Mouse (Mus musculus) bone marrow macrophage, adult 2 months (primary cell): ENCODE measurements around the gene Ssh1. TPM values are rescaled to one million over a fixed set of nuclear protein-coding genes. Genes with fewer than 3 reads are reported as not detected.

Source experiments
- H3K27ac ChIP-seq: 2 replicates; pipeline ENCODE4 v1.5.1; 2012; ENCODE audit warnings: low read depth, low read length; ENCODE audit not compliant: insufficient read depth
- H3K4me1 ChIP-seq: 2 replicates; pipeline ENCODE4 v1.6.1; 2012; ENCODE audit warnings: low read length; ENCODE audit not compliant: control insufficient read depth, insufficient read depth
- H3K4me3 ChIP-seq: 2 replicates; pipeline ENCODE4 v1.5.1; 2012; ENCODE audit warnings: mild to moderate bottlenecking, low read length, moderate library complexity; ENCODE audit not compliant: insufficient read depth
- CTCF ChIP-seq: IDR thresholded peaks from 2 replicates; pipeline ENCODE4 v1.5.1; 2012; ENCODE audit warnings: low read depth, mild to moderate bottlenecking, low read length, moderate library complexity
- POLR2A ChIP-seq: IDR thresholded peaks from 2 replicates; pipeline ENCODE4 v1.6.1; 2012; ENCODE audit warnings: mild to moderate bottlenecking, low read depth, low read length, borderline replicate concordance
- polyA plus RNA-seq: library from polyadenylated mRNA; stranded (reverse); fragments of >200 nt; gene quantifications from 2 replicates; pipeline ENCODE4 v1.2.4, GENCODE M21; 2012; ENCODE audit not compliant: missing spikeins, insufficient read depth, insufficient read length

The Ssh1 gene
- polyA plus RNA-seq, 1 experiment: 18.5 TPM

GRCm38 (mm10) chr5:114027217-114027944 lies 33.7 kb upstream of the Ssh1 start:
- Histone ChIP-seq H3K4me1 (no peaks in the 10 kb centered on the region), H3K27ac (no peak overlapping the region), H3K4me3 (no peak overlapping the region)
- no peak for TF ChIP-seq CTCF
- TF ChIP-seq POLR2A: no peak

GRCm38 (mm10) chr5:114024885-114025284 lies 31.2 kb upstream of the Ssh1 start:
- Histone ChIP-seq H3K4me1 (no peaks in the 10 kb centered on the region), H3K27ac (no peak overlapping the region), H3K4me3 (no peak overlapping the region)
- no peak for TF ChIP-seq CTCF

GRCm38 (mm10) chr5:114024390-114024789 lies 30.7 kb upstream of the Ssh1 start:
- TF ChIP-seq CTCF: no peak
- no peak for TF ChIP-seq POLR2A
- no peaks in the 10 kb centered on the region for H3K4me1 ChIP-seq
- H3K4me3 ChIP-seq: no peak overlapping the region
- no peak overlapping the region for H3K27ac ChIP-seq

DNA sequence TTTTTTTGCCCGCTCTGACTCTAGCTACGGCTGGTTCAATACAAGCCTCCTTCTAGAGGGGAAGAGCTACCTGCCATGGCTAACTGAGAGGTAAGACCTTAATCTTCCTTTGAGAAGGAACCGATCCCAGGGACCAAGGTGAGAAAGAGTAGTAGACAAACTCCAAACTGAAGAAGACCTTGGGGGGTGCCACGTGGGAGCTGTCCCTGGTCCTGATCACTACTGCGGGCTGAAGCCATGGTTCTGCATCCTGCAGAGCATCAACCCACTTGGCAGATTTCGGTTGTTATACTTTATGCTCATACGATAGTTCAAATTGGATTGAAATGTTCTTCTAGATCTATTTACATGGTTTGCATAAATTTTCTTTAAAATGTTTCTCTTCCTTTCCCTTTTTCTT lies 21.4 kb upstream of the Ssh1 start:
- H3K4me1 ChIP-seq: peaks cover 3% of the 10 kb centered on the region; the same call in 1 of the 2 replicates
- no peak overlapping the region for H3K4me3 ChIP-seq
- H3K27ac ChIP-seq: no peak overlapping the region
- no peak for TF ChIP-seq CTCF
- no peak for TF ChIP-seq POLR2A

GRCm38 (mm10) chr5:114009049-114009448 lies 15.4 kb upstream of the Ssh1 start:
- no peaks in the 10 kb centered on the region for H3K4me1 ChIP-seq
- H3K27ac ChIP-seq: no peak overlapping the region
- H3K4me3 ChIP-seq: no peak overlapping the region
- TF ChIP-seq POLR2A (no peak), CTCF (no peak)

DNA sequence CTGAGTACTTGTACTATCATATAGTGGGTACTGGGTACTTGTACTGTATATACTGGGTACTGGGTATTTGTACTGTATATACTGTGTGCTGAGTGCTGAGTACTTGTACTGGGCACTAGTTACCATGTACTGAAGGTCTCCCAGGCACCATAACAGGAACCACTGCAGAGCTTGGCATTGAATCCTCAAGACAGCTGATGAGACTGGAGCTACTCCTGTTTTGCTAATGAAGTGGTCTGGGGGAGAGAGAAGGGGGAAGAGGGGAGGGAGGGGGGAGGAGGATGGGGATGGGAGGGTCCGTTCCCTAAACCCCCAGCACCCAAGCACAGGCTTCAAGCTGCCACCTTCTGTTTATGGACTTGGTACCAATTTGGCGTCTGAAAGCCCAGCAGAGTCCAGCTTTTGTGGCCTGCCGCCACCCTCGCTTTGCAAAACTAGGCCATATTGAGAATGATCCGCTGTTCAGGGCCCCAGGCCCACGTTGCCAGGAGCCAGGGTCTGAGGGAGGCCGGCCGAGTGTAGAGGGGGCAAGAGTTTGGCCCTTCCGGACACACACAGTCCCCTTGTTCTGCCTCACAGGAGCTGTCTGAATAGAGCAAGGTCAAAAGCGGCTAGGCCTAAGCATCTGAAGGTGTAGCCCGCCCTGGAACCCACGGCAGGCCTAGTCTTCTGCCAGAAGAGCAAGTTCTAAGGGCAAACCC lies 14.2 kb upstream of the Ssh1 start:
- Histone ChIP-seq H3K4me1 (no peaks in the 10 kb centered on the region), H3K27ac (no peak overlapping the region), H3K4me3 (no peak overlapping the region)
- no peak for TF ChIP-seq POLR2A
- no peak for TF ChIP-seq CTCF

DNA sequence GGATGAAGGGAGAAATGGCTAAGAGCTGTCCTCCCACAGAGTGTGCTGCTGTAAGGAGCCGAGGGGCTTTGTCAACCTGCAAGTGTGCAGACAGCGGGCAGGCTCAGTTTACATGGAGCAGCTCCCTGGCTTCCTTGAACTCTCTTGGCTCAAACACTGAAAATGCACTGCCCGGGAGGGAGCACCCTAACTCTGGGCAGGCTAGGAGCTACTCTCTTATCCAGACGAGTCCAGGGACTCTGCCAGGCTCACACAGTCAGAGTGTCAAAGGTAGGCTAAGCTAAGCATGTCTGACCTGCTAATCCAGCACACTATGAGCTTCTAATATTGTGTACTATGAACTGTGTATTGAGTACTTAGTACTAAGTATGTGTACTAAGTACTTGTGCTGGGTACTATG lies 13.3 kb upstream of the Ssh1 start:
- Histone ChIP-seq H3K4me1 (no peaks in the 10 kb centered on the region), H3K27ac (no peak overlapping the region), H3K4me3 (no peak overlapping the region)
- TF ChIP-seq POLR2A (no peak), CTCF (no peak)

- TF ChIP-seq POLR2A: no peak
- TF ChIP-seq CTCF: no peak
- H3K4me1 ChIP-seq: no peaks in the 10 kb centered on the region
- H3K27ac ChIP-seq: no peak overlapping the region
- H3K4me3 ChIP-seq: no peak overlapping the region
Measured at GRCm38 (mm10) chr5:114005100-114005499, 11.4 kb upstream of the Ssh1 start.

GRCm38 (mm10) chr5:114004573-114004972 lies 10.9 kb upstream of the Ssh1 start:
- Histone ChIP-seq H3K27ac (no peak overlapping the region), H3K4me3 (no peak overlapping the region), H3K4me1 (peaks cover 2% of the 10 kb centered on the region)
- TF ChIP-seq POLR2A (no peak), CTCF (no peak)

DNA sequence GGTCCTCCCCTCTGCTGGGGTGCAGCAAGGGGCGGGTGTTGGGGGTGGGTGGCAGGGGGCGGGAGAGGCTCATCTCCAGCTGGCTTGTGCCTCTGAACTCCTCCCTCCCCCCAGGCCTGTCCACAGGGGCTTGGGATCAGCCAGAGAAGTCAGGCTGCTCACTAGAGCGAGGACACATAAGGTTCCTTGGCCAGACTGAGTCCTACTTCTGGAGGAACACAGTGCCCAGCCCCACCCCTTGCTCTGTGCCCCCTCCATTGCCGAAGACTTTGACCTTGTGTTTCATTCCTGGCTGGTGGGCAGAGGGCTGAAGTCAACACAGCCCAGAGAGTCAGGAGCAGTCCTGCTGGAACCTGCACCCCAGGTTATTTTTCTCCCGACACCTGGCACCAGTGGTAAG lies 9.8 kb upstream of the Ssh1 start, which contains the start of gene Dao:
TSS of gene Dao (plus strand) at position 162 of the 400 bp plus-strand sequence.
- Histone ChIP-seq H3K4me3 (no peak within 1 kb of the TSS), H3K27ac (no peak within 1 kb of the TSS), H3K4me1 (peaks cover 8% of the 10 kb centered on the region)
- TF ChIP-seq POLR2A (no peak), CTCF (no peak)
